Comparison of ENCODE assay signal across 8 mouse cellular contexts in genomic region chr1:36272546-36272945, GRCm38 (mm10). TPM values are rescaled to one million over a fixed set of nuclear protein-coding genes. Genes with fewer than 3 reads are reported as not detected.
A peak's percentile ranks its signal among the peaks of the same experiment; 100 is the strongest.
DNase-seq lines count a peak whose midpoint lies in the region; ATAC-seq and TF ChIP-seq lines count a peak whose summit lies in the region.

No protein-coding gene starts in this region.

- H3K4me2 ChIP-seq in lung, postnatal 0 days (replicated peaks; ENCODE audit: low read depth, low read length) = peak overlapping the region; percentile 42
- H3K4me2 ChIP-seq in neural tube, embryonic 15.5 days = no peak overlapping the region
- no peak overlapping the region for H3K4me2 ChIP-seq in midbrain, embryonic 13.5 days (replicated peaks)

- no peaks in the 10 kb centered on the region for H3K36me3 ChIP-seq in lung, postnatal 0 days (ENCODE audit: insufficient read depth, low read length)
- H3K36me3 ChIP-seq in neural tube, embryonic 15.5 days = no peaks in the 10 kb centered on the region
- no peaks in the 10 kb centered on the region for H3K36me3 ChIP-seq in midbrain, embryonic 13.5 days

- TF ChIP-seq EP300 in lung, postnatal 0 days (IDR thresholded peaks at IDR 0.05) = no peak

- no peak for TF ChIP-seq CTCF in lung, postnatal 0 days (IDR thresholded peaks at IDR 0.05)

- DNase-seq in adrenal gland, postnatal 25 days = peak; percentile 42
- peak; percentile 41 for DNase-seq in kidney, adult 11 months
- DNase-seq in lung, postnatal 0 days (ENCODE audit: low spot score) = peak; percentile 59
- no peak for DNase-seq in embryo, embryonic 10 days (ENCODE audit: low spot score)

- peak overlapping the region; percentile 73 for H3K27ac ChIP-seq in lung, postnatal 0 days (ENCODE audit: low read length)
- H3K27ac ChIP-seq in neural tube, embryonic 15.5 days (replicated peaks) = no peak overlapping the region
- no peak overlapping the region for H3K27ac ChIP-seq in midbrain, embryonic 13.5 days

- H3K4me3 ChIP-seq in lung, postnatal 0 days (ENCODE audit: low read depth, low read length) = peak overlapping the region; percentile 17; the same call in 1 of the 2 replicates
- no peak overlapping the region for H3K4me3 ChIP-seq in neural tube, embryonic 15.5 days (replicated peaks)
- no peak overlapping the region for H3K4me3 ChIP-seq in midbrain, embryonic 13.5 days (replicated peaks)

- peak; percentile 57 for ATAC-seq in CD4-positive, CD25-positive, alpha-beta regulatory T cell, adult 4 months
- ATAC-seq in lung, postnatal 0 days = peak; percentile 25
- no peak for ATAC-seq in neural tube, embryonic 15.5 days (ENCODE audit: low FRiP score)
- ATAC-seq in midbrain, embryonic 13.5 days = no peak
- ATAC-seq in frontal cortex, adult (ENCODE audit: low TSS enrichment) = no peak

- H3K27me3 ChIP-seq in lung, postnatal 0 days (replicated peaks; ENCODE audit: insufficient read depth, low read length) = no peaks in the 10 kb centered on the region
- peaks cover 14% of the 10 kb centered on the region; the same call in 1 of the 2 replicates for H3K27me3 ChIP-seq in neural tube, embryonic 15.5 days (replicated peaks)
- H3K27me3 ChIP-seq in midbrain, embryonic 13.5 days = peaks cover 13% of the 10 kb centered on the region; the same call in 1 of the 2 replicates

- no peak overlapping the region for H3K9ac ChIP-seq in lung, postnatal 0 days (replicated peaks; ENCODE audit: low read depth)
- H3K9ac ChIP-seq in neural tube, embryonic 15.5 days (replicated peaks) = no peak overlapping the region
- H3K9ac ChIP-seq in midbrain, embryonic 13.5 days (replicated peaks) = no peak overlapping the region

- H3K4me1 ChIP-seq in lung, postnatal 0 days (ENCODE audit: insufficient read depth, low read depth, low read length) = peaks cover 8% of the 10 kb centered on the region; the same call in 1 of the 2 replicates
- H3K4me1 ChIP-seq in neural tube, embryonic 15.5 days = peaks cover 7% of the 10 kb centered on the region; the same call in 1 of the 2 replicates
- 0 out of 2 replicates have a peak, but pooled peaks cover 2% of the 10 kb centered on the region for H3K4me1 ChIP-seq in midbrain, embryonic 13.5 days (replicated peaks)

- WGBS in lung, postnatal 0 days = 14% methylated on average over 5 of the region's 5 CpGs
- 73% methylated on average over 5 of the region's 5 CpGs for WGBS in neural tube, embryonic 15.5 days
- WGBS in midbrain, embryonic 13.5 days = 86% methylated on average over 5 of the region's 5 CpGs

- no peaks in the 10 kb centered on the region for H3K9me3 ChIP-seq in lung, postnatal 0 days (ENCODE audit: low read length)
- H3K9me3 ChIP-seq in neural tube, embryonic 15.5 days (replicated peaks) = no peaks in the 10 kb centered on the region
- no peaks in the 10 kb centered on the region for H3K9me3 ChIP-seq in midbrain, embryonic 13.5 days

RNA-seq across cellular contexts. Expression of gene Neurl3, which starts 1.9 kb away (rescaled TPM):
- 100 to 1,000 TPM in 1 of 2 experiments, 10 to 100 TPM in 1; 62.4 to 137 TPM for polyA plus RNA-seq in CD4-positive, CD25-positive, alpha-beta regulatory T cell, adult 4 months (2017; shearing (Covaris generic))
- 4.3 and 4.6 TPM in 2 replicates for total RNA-seq in adrenal gland, postnatal 25 days (2021)
- polyA plus RNA-seq in lung, postnatal 0 days (2015; fragmentation: Nextera tagmentation; extraction: Ambion mirVana) = 12.7 and 15.9 TPM in 2 replicates
- polyA plus RNA-seq in neural tube, embryonic 15.5 days (2015; fragmentation: Nextera tagmentation; extraction: Ambion mirVana) = 2.2 and 3.2 TPM in 2 replicates
- 0.67 and 0.85 TPM in 2 replicates for polyA plus RNA-seq in midbrain, embryonic 13.5 days (2015; fragmentation: Nextera tagmentation; extraction: Ambion mirVana)

RNA-seq across cellular contexts. Expression of gene Uggt1, which starts 28.0 kb away (rescaled TPM):
- 10 to 100 TPM; 22.7 to 26.5 TPM for polyA plus RNA-seq in CD4-positive, CD25-positive, alpha-beta regulatory T cell, adult 4 months (2017; shearing (Covaris generic))
- 47.5 and 53.2 TPM in 2 replicates for total RNA-seq in adrenal gland, postnatal 25 days (2021)
- polyA plus RNA-seq in lung, postnatal 0 days (2015; fragmentation: Nextera tagmentation; extraction: Ambion mirVana) = 29.1 and 33.6 TPM in 2 replicates
- 43.9 and 46.0 TPM in 2 replicates for polyA plus RNA-seq in neural tube, embryonic 15.5 days (2015; fragmentation: Nextera tagmentation; extraction: Ambion mirVana)
- polyA plus RNA-seq in midbrain, embryonic 13.5 days (2015; fragmentation: Nextera tagmentation; extraction: Ambion mirVana) = 49.9 and 53.7 TPM in 2 replicates

RNA-seq across cellular contexts. Expression of gene Arid5a, which starts 35.0 kb away (rescaled TPM):
- 100 to 1,000 TPM in 1 of 2 experiments, 10 to 100 TPM in 1; 92.4 to 160 TPM for polyA plus RNA-seq in CD4-positive, CD25-positive, alpha-beta regulatory T cell, adult 4 months (2017; shearing (Covaris generic))
- 2.7 and 3.5 TPM in 2 replicates for total RNA-seq in adrenal gland, postnatal 25 days (2021)
- 14.9 and 15.3 TPM in 2 replicates for polyA plus RNA-seq in lung, postnatal 0 days (2015; fragmentation: Nextera tagmentation; extraction: Ambion mirVana)
- polyA plus RNA-seq in neural tube, embryonic 15.5 days (2015; fragmentation: Nextera tagmentation; extraction: Ambion mirVana) = 3.7 and 9.8 TPM in 2 replicates
- 2.3 and 2.4 TPM in 2 replicates for polyA plus RNA-seq in midbrain, embryonic 13.5 days (2015; fragmentation: Nextera tagmentation; extraction: Ambion mirVana)

Comparison
In these comparisons a context has a peak if more than half of its experiments do, and no peak if none do; other contexts are left out.
1. ATAC-seq: peak in CD4-positive, CD25-positive, alpha-beta regulatory T cell, adult 4 months (single experiment) and lung, postnatal 0 days (single experiment); none in neural tube, embryonic 15.5 days (single experiment), midbrain, embryonic 13.5 days (single experiment) and frontal cortex, adult (single experiment).